ENCODE assay signal across 8 mouse cellular contexts in genomic region chr16:22162066-22162511, GRCm38 (mm10). TPM values are rescaled to one million over a fixed set of nuclear protein-coding genes. Genes with fewer than 3 reads are reported as not detected.
DNase-seq lines count a peak whose midpoint lies in the region; ATAC-seq and TF ChIP-seq lines count a peak whose summit lies in the region.

No protein-coding gene starts in this region.

- TF ChIP-seq POLR2A in embryonic fibroblast, embryonic 13.5 days (IDR thresholded peaks at IDR 0.05; ENCODE audit: low read depth, low read length) = no peak

- ATAC-seq in intestine, postnatal 0 days = peak; percentile 3; the same call in 1 of the 2 replicates
- peak; percentile 50; the same call in 1 of the 2 replicates for ATAC-seq in midbrain, postnatal 0 days (ENCODE audit: low FRiP score)

- H3K9me3 ChIP-seq in intestine, postnatal 0 days (ENCODE audit: control insufficient read depth) = no peaks in the 10 kb centered on the region
- no peaks in the 10 kb centered on the region for H3K9me3 ChIP-seq in midbrain, postnatal 0 days (ENCODE audit: low read length)

- H3K4me3 ChIP-seq in layer of hippocampus, adult 2 months = peak overlapping the region; percentile 51
- H3K4me3 ChIP-seq in embryonic fibroblast, embryonic 13.5 days (ENCODE audit: insufficient read depth, low read length) = peak overlapping the region; percentile 85
- peak overlapping the region; percentile 97 for H3K4me3 ChIP-seq in intestine, postnatal 0 days (ENCODE audit: low read depth, low read length)
- peak overlapping the region; percentile 69 for H3K4me3 ChIP-seq in midbrain, postnatal 0 days (ENCODE audit: low read depth, low read length)

- H3K9ac ChIP-seq in intestine, postnatal 0 days (ENCODE audit: low read depth, low read length) = peak overlapping the region; percentile 93
- H3K9ac ChIP-seq in midbrain, postnatal 0 days (replicated peaks; ENCODE audit: low read length, poor library complexity, severe bottlenecking) = peak overlapping the region; percentile 60

- no peaks in the 10 kb centered on the region for H3K27me3 ChIP-seq in intestine, postnatal 0 days (replicated peaks; ENCODE audit: control insufficient read depth, insufficient read depth, low read length)
- H3K27me3 ChIP-seq in midbrain, postnatal 0 days (ENCODE audit: insufficient read depth, low read length) = no peaks in the 10 kb centered on the region

- no peaks in the 10 kb centered on the region for H3K36me3 ChIP-seq in intestine, postnatal 0 days (ENCODE audit: control insufficient read depth, insufficient read depth)
- H3K36me3 ChIP-seq in midbrain, postnatal 0 days (ENCODE audit: insufficient read depth, low read length) = no peaks in the 10 kb centered on the region

- H3K27ac ChIP-seq in layer of hippocampus, adult 2 months = no peak overlapping the region
- peak overlapping the region; percentile 69 for H3K27ac ChIP-seq in embryonic fibroblast, embryonic 13.5 days (ENCODE audit: insufficient read depth, low read length)
- H3K27ac ChIP-seq in intestine, postnatal 0 days (ENCODE audit: low read depth, low read length) = peak overlapping the region; percentile 93
- H3K27ac ChIP-seq in midbrain, postnatal 0 days (ENCODE audit: low read depth, low read length) = no peak overlapping the region

- no peak for DNase-seq in layer of hippocampus, adult 2 months (ENCODE audit: low spot score in 2 of 2)
- no peak for DNase-seq in layer of hippocampus, adult 8-10 months (ENCODE audit: low spot score in 2 of 2)
- peak; percentile 34 for DNase-seq in adrenal gland, postnatal 10 days
- DNase-seq in midbrain, postnatal 0 days (ENCODE audit: low spot score) = peak; percentile 3
- no peak for DNase-seq in natural killer cell, adult 2 months (ENCODE audit: low spot score in 2 of 2)
- no peak for DNase-seq in MN1 (ENCODE audit: low spot score)

- no peak for TF ChIP-seq CTCF in layer of hippocampus, adult 2 months (conservative IDR thresholded peaks at IDR 0.05)
- no peak for TF ChIP-seq CTCF in embryonic fibroblast, embryonic 13.5 days (IDR thresholded peaks at IDR 0.05; ENCODE audit: borderline replicate concordance, insufficient read depth, low read length)
- TF ChIP-seq CTCF in intestine, postnatal 0 days (IDR thresholded peaks at IDR 0.05; ENCODE audit: low read depth) = no peak
- TF ChIP-seq CTCF in midbrain, postnatal 0 days (IDR thresholded peaks at IDR 0.05) = no peak

- peaks cover 5% of the 10 kb centered on the region for H3K4me1 ChIP-seq in embryonic fibroblast, embryonic 13.5 days (ENCODE audit: control insufficient read depth, insufficient read depth, low read length)
- H3K4me1 ChIP-seq in intestine, postnatal 0 days (replicated peaks; ENCODE audit: control insufficient read depth, insufficient read depth, low read length) = 0 out of 2 replicates have a peak, but pooled peaks cover 3% of the 10 kb centered on the region
- H3K4me1 ChIP-seq in midbrain, postnatal 0 days (ENCODE audit: insufficient read depth, low read length) = peaks cover 6% of the 10 kb centered on the region; the same call in 1 of the 2 replicates

- H3K4me2 ChIP-seq in intestine, postnatal 0 days (replicated peaks; ENCODE audit: low read depth) = peak overlapping the region; percentile 92
- H3K4me2 ChIP-seq in midbrain, postnatal 0 days (ENCODE audit: low read depth, low read length, poor library complexity, severe bottlenecking) = peak overlapping the region; percentile 99

- WGBS in intestine, postnatal 0 days = under 1% methylated on average over 19 of the region's 19 CpGs
- WGBS in midbrain, postnatal 0 days = under 1% methylated on average over 19 of the region's 19 CpGs

RNA-seq across cellular contexts. Expression of gene Igf2bp2, which starts 1.0 kb away (rescaled TPM):
- under 1 TPM; 0.27 to 0.54 TPM for total RNA-seq in layer of hippocampus, adult 2 months (2021)
- under 1 TPM in 3 of 4 experiments, not detected in 1; 0.06 to 0.40 (median 0.39) TPM for total RNA-seq in layer of hippocampus, adult 8-10 months (2022)
- total RNA-seq in adrenal gland, postnatal 10 days (2021) = 10 to 100 TPM; 15.8 to 21.8 TPM
- 91.6 and 92.4 TPM in 2 replicates for polyA plus RNA-seq in embryonic fibroblast, embryonic 13.5 days (2011; ENCODE audit: insufficient read length, low read depth, missing spikeins)
- 38.7 and 40.3 TPM in 2 replicates for polyA plus RNA-seq in intestine, postnatal 0 days (2015; fragmentation: Nextera tagmentation; extraction: Ambion mirVana)
- total RNA-seq in midbrain, postnatal 0 days (2014; rRNA removed) = 7.7 and 8.7 TPM in 2 replicates
- 4.4 and 5.5 TPM in 2 replicates for polyA plus RNA-seq in midbrain, postnatal 0 days (2015; fragmentation: Nextera tagmentation; extraction: Ambion mirVana)

Comparison
In these comparisons a context has a peak if more than half of its experiments do, and no peak if none do; other contexts are left out.
1. DNase-seq: peak in adrenal gland, postnatal 10 days (single experiment) and midbrain, postnatal 0 days (single experiment); none in layer of hippocampus, adult 2 months (0 of 2), layer of hippocampus, adult 8-10 months (0 of 2), natural killer cell, adult 2 months (0 of 2) and MN1 (single experiment).
2. H3K27ac ChIP-seq: peak in embryonic fibroblast, embryonic 13.5 days (single experiment) and intestine, postnatal 0 days (single experiment); none in layer of hippocampus, adult 2 months (single experiment) and midbrain, postnatal 0 days (single experiment).
3. Peak in every context shown above with its lines, with median percentiles within 50 percentile points of each other: H3K4me3 ChIP-seq.